Mouse (Mus musculus): Measurements from ENCODE around the gene Dmbx1. TPM values are rescaled to one million over a fixed set of nuclear protein-coding genes. Genes with fewer than 3 reads are reported as not detected.

The Dmbx1 gene
- total and polyA plus RNA-seq, 3 experiments = 0.19 to 2.3 TPM; not detected in 1

GRCm38 (mm10) chr4:115963751-115964150 is 24.0 kb upstream of the Dmbx1 start:
- Histone ChIP-seq H3K36me3 (ENCODE audit: control insufficient read depth in 1 of 2, insufficient read depth in 2 of 2, low read length in 2 of 2) (no peaks in the 10 kb centered on the region), H3K4me1 (ENCODE audit: control insufficient read depth in 1 of 2, insufficient read depth in 2 of 2, low read length in 2 of 2) (0 out of 4 replicates have a peak, but pooled peaks cover 0 to 5% of the 10 kb centered on the region in 2 experiments), H3K9me3 (replicated peaks; ENCODE audit: insufficient read depth, low read length) (no peaks in the 10 kb centered on the region), H3K27ac (ENCODE audit: control insufficient read depth, low read depth, low read length) (no peak overlapping the region), H3K9ac (ENCODE audit: control insufficient read depth, low read depth, low read length, poor library complexity, severe bottlenecking) (no peak overlapping the region), H3K79me2 (ENCODE audit: control insufficient read depth, insufficient read depth, low read length, poor library complexity) (no peaks in the 10 kb centered on the region), H3K4me3 (ENCODE audit: control insufficient read depth in 1 of 2, insufficient read depth in 1 of 2, low read depth in 2 of 2, low read length in 2 of 2) (no peak overlapping the region), H3K27me3 (ENCODE audit: control insufficient read depth in 1 of 2, insufficient read depth in 2 of 2, low read length in 2 of 2) (no peaks in the 10 kb centered on the region)
- DNase-seq (ENCODE audit: low read depth, low spot score) = no peak
- TF ChIP-seq POLR2AphosphoS2 (IDR thresholded peaks at IDR 0.05; ENCODE audit: low read length) = no peak
- TF ChIP-seq MYB (IDR thresholded peaks at IDR 0.05; ENCODE audit: low read depth, low read length) = no peak
- no peak for TF ChIP-seq TAL1 (IDR thresholded peaks at IDR 0.05; ENCODE audit: low read length)
- TF ChIP-seq ZKSCAN1 (IDR thresholded peaks at IDR 0.05; ENCODE audit: low read depth, low read length) = no peak
- no peak for TF ChIP-seq SIN3A (IDR thresholded peaks at IDR 0.05; ENCODE audit: low read length)
- no peak for TF ChIP-seq SMC3 (IDR thresholded peaks at IDR 0.05; ENCODE audit: low read depth, low read length)
- no peak for TF ChIP-seq NRF1 (IDR thresholded peaks at IDR 0.05; ENCODE audit: insufficient read depth, low read depth, low read length, poor library complexity, severe bottlenecking)
- TF ChIP-seq ZNF384 (IDR thresholded peaks at IDR 0.05; ENCODE audit: low read depth, low read length) = no peak
- no peak for TF ChIP-seq CTCF (IDR thresholded peaks at IDR 0.05 in 2 of 3, conservative IDR thresholded peaks at IDR 0.05 in 1 of 3; ENCODE audit: control insufficient read depth in 1 of 3, insufficient read depth in 1 of 3, low read depth in 2 of 3, low read length in 3 of 3, poor library complexity in 1 of 3, severe bottlenecking in 1 of 3)
- TF ChIP-seq JUND (IDR thresholded peaks at IDR 0.05; ENCODE audit: low read depth, low read length) = no peak
- no peak for TF ChIP-seq MEF2A (IDR thresholded peaks at IDR 0.05; ENCODE audit: extremely low read depth, insufficient replicate concordance, low read depth, low read length, poor library complexity, severe bottlenecking)
- no peak for TF ChIP-seq MAZ (IDR thresholded peaks at IDR 0.05; ENCODE audit: low read depth, low read length)
- TF ChIP-seq EP300 (IDR thresholded peaks at IDR 0.05; ENCODE audit: low read depth in 1 of 2, low read length in 2 of 2) = no peak

GRCm38 (mm10) chr4:115962671-115963412 is 23.1 kb upstream of the Dmbx1 start:
- Histone ChIP-seq H3K9me3 (replicated peaks; ENCODE audit: insufficient read depth, low read length) (no peaks in the 10 kb centered on the region), H3K4me3 (ENCODE audit: control insufficient read depth in 1 of 2, insufficient read depth in 1 of 2, low read depth in 2 of 2, low read length in 2 of 2) (no peak overlapping the region), H3K27me3 (ENCODE audit: control insufficient read depth in 1 of 2, insufficient read depth in 2 of 2, low read length in 2 of 2) (no peaks in the 10 kb centered on the region; a peak in 1 of 4 replicates), H3K27ac (ENCODE audit: control insufficient read depth, low read depth, low read length) (no peak overlapping the region), H3K9ac (ENCODE audit: control insufficient read depth, low read depth, low read length, poor library complexity, severe bottlenecking) (no peak overlapping the region), H3K79me2 (ENCODE audit: control insufficient read depth, insufficient read depth, low read length, poor library complexity) (no peaks in the 10 kb centered on the region), H3K4me1 (ENCODE audit: control insufficient read depth in 1 of 2, insufficient read depth in 2 of 2, low read length in 2 of 2) (0 out of 4 replicates have a peak, but pooled peaks cover 0 to 6% of the 10 kb centered on the region in 2 experiments), H3K36me3 (ENCODE audit: control insufficient read depth in 1 of 2, insufficient read depth in 2 of 2, low read length in 2 of 2) (no peaks in the 10 kb centered on the region)
- no peak for TF ChIP-seq SIN3A (IDR thresholded peaks at IDR 0.05; ENCODE audit: low read length)
- TF ChIP-seq GATA1 (IDR thresholded peaks at IDR 0.05; ENCODE audit: low read depth, low read length) = no peak
- no peak for TF ChIP-seq USF2 (IDR thresholded peaks at IDR 0.05; ENCODE audit: borderline replicate concordance in 1 of 2, insufficient read depth in 1 of 2, low read depth in 1 of 2, low read length in 2 of 2)
- no peak for TF ChIP-seq USF1 (IDR thresholded peaks at IDR 0.05; ENCODE audit: low read depth, low read length)
- no peak for TF ChIP-seq POLR2AphosphoS2 (IDR thresholded peaks at IDR 0.05; ENCODE audit: low read length)
- TF ChIP-seq POLR2A (IDR thresholded peaks at IDR 0.05; ENCODE audit: control insufficient read depth in 1 of 2, insufficient read depth in 1 of 2, low read depth in 1 of 2, low read length in 2 of 2, poor library complexity in 1 of 2) = no peak
- no peak for TF ChIP-seq TCF12 (IDR thresholded peaks at IDR 0.05; ENCODE audit: low read depth, low read length)
- no peak for TF ChIP-seq TAL1 (IDR thresholded peaks at IDR 0.05; ENCODE audit: low read length)
- TF ChIP-seq BHLHE40 (IDR thresholded peaks at IDR 0.05; ENCODE audit: borderline replicate concordance, low read depth, low read length) = no peak
- TF ChIP-seq CHD1 (IDR thresholded peaks at IDR 0.05; ENCODE audit: low read depth, low read length) = no peak
- TF ChIP-seq ZKSCAN1 (IDR thresholded peaks at IDR 0.05; ENCODE audit: low read depth, low read length) = no peak
- no peak for TF ChIP-seq KAT2A (conservative IDR thresholded peaks at IDR 0.05; ENCODE audit: low read depth, low read length)
- TF ChIP-seq MYB (IDR thresholded peaks at IDR 0.05; ENCODE audit: low read depth, low read length) = no peak
- DNase-seq (ENCODE audit: low read depth, low spot score) = no peak
